Mouse (Mus musculus): ENCODE results near the gene Ttc39b. TPM values are rescaled to one million over a fixed set of nuclear protein-coding genes. Genes with fewer than 3 reads are reported as not detected.

The Ttc39b gene
- polyA plus RNA-seq, 1 experiment from 2014 or later, result 13.7 TPM

- Histone ChIP-seq H3K36me3 (no peaks in the 10 kb centered on the region), H3K27ac (replicated peaks) (no peak overlapping the region), H3K4me1 (peaks cover 12% of the 10 kb centered on the region), H3K9ac (replicated peaks) (no peak overlapping the region), H3K4me3 (no peak overlapping the region), H3K4me2 (replicated peaks) (no peak overlapping the region), H3K9me3 (no peaks in the 10 kb centered on the region), H3K27me3 (no peaks in the 10 kb centered on the region)
- 95% methylated on average over 1 of the region's 1 CpGs for WGBS
- no peak for ATAC-seq (replicated peaks)
Observed at GRCm38 (mm10) chr4:83301713-83302112, 22.3 kb downstream of the Ttc39b start.

GRCm38 (mm10) chr4:83284768-83285350, 39.2 kb downstream of the Ttc39b start:
- H3K27ac ChIP-seq (replicated peaks), result peak overlapping the region; percentile 78
- peak overlapping the region; percentile 51 for H3K4me3 ChIP-seq

GRCm38 (mm10) chr4:83283973-83284767, 39.9 kb downstream of the Ttc39b start:
- peak; percentile 75 for ATAC-seq (replicated peaks)
- peaks cover 13% of the 10 kb centered on the region for H3K4me1 ChIP-seq
- no peaks in the 10 kb centered on the region for H3K27me3 ChIP-seq
- H3K9ac ChIP-seq (replicated peaks), result peak overlapping the region; percentile 70
- no peaks in the 10 kb centered on the region for H3K9me3 ChIP-seq
- 14% methylated on average over 19 of the region's 19 CpGs for WGBS
- peak overlapping the region; percentile 67 for H3K4me2 ChIP-seq (replicated peaks)
- no peaks in the 10 kb centered on the region for H3K36me3 ChIP-seq
- H3K27ac ChIP-seq (replicated peaks), result peak overlapping the region; percentile 78
- H3K4me3 ChIP-seq, result peak overlapping the region; percentile 51

More at GRCm38 (mm10) chr4:83284768-83285350, 39.2 kb downstream of the Ttc39b start:
- Histone ChIP-seq H3K9me3 (no peaks in the 10 kb centered on the region), H3K9ac (replicated peaks) (peak overlapping the region; percentile 70), H3K4me1 (peaks cover 13% of the 10 kb centered on the region), H3K27me3 (no peaks in the 10 kb centered on the region), H3K36me3 (no peaks in the 10 kb centered on the region), H3K4me2 (replicated peaks) (peak overlapping the region; percentile 67)
- 2% methylated on average over 12 of the region's 12 CpGs for WGBS
- ATAC-seq (replicated peaks), result peak; percentile 81

GRCm38 (mm10) chr4:83282424-83282823, 41.6 kb downstream of the Ttc39b start:
- peaks cover 13% of the 10 kb centered on the region for H3K4me1 ChIP-seq
- no peaks in the 10 kb centered on the region for H3K27me3 ChIP-seq
- WGBS, result 79% methylated on average over 6 of the region's 6 CpGs
- H3K9ac ChIP-seq (replicated peaks), result no peak overlapping the region
- H3K9me3 ChIP-seq, result no peaks in the 10 kb centered on the region
- no peak overlapping the region for H3K4me3 ChIP-seq
- H3K36me3 ChIP-seq, result no peaks in the 10 kb centered on the region
- ATAC-seq (replicated peaks), result no peak
- no peak overlapping the region for H3K27ac ChIP-seq (replicated peaks)
- no peak overlapping the region for H3K4me2 ChIP-seq (replicated peaks)

GRCm38 (mm10) chr4:83279236-83279635, 44.8 kb downstream of the Ttc39b start:
- H3K27me3 ChIP-seq, result no peaks in the 10 kb centered on the region
- no peak overlapping the region for H3K27ac ChIP-seq (replicated peaks)
- H3K36me3 ChIP-seq, result no peaks in the 10 kb centered on the region
- ATAC-seq (replicated peaks), result no peak
- no peak overlapping the region for H3K4me2 ChIP-seq (replicated peaks)
- no peak overlapping the region for H3K9ac ChIP-seq (replicated peaks)
- H3K9me3 ChIP-seq, result no peaks in the 10 kb centered on the region
- H3K4me3 ChIP-seq, result no peak overlapping the region
- H3K4me1 ChIP-seq, result peaks cover 5% of the 10 kb centered on the region
- 91% methylated on average over 7 of the region's 7 CpGs for WGBS

GRCm38 (mm10) chr4:83274241-83274640, 49.8 kb downstream of the Ttc39b start:
- Histone ChIP-seq H3K36me3 (no peaks in the 10 kb centered on the region), H3K4me2 (replicated peaks) (no peak overlapping the region), H3K27me3 (no peaks in the 10 kb centered on the region), H3K9me3 (no peaks in the 10 kb centered on the region), H3K4me3 (no peak overlapping the region), H3K27ac (replicated peaks) (no peak overlapping the region), H3K4me1 (no peaks in the 10 kb centered on the region), H3K9ac (replicated peaks) (no peak overlapping the region)
- 64% methylated on average over 2 of the region's 2 CpGs for WGBS
- no peak for ATAC-seq (replicated peaks)

- H3K36me3 ChIP-seq, result no peaks in the 10 kb centered on the region
- whole genome bisulfite sequencing, result 94% methylated on average over 19 of the region's 19 CpGs
- H3K9ac ChIP-seq (replicated peaks), result no peak overlapping the region
- no peak overlapping the region for H3K4me3 ChIP-seq
- H3K9me3 ChIP-seq, result no peaks in the 10 kb centered on the region
- H3K27me3 ChIP-seq, result no peaks in the 10 kb centered on the region
- no peaks in the 10 kb centered on the region for H3K4me1 ChIP-seq
- no peak for ATAC-seq (replicated peaks)
- no peak overlapping the region for H3K4me2 ChIP-seq (replicated peaks)
- no peak overlapping the region for H3K27ac ChIP-seq (replicated peaks)
Observed at GRCm38 (mm10) chr4:83273616-83274050, 50.4 kb downstream of the Ttc39b start.

GRCm38 (mm10) chr4:83272917-83273615, 51.0 kb downstream of the Ttc39b start:
- ATAC-seq (replicated peaks), result no peak
- Histone ChIP-seq H3K36me3 (no peaks in the 10 kb centered on the region), H3K9me3 (no peaks in the 10 kb centered on the region), H3K9ac (replicated peaks) (no peak overlapping the region), H3K4me3 (no peak overlapping the region), H3K27me3 (no peaks in the 10 kb centered on the region), H3K27ac (replicated peaks) (no peak overlapping the region), H3K4me2 (replicated peaks) (no peak overlapping the region), H3K4me1 (no peaks in the 10 kb centered on the region)
- 83% methylated on average over 9 of the region's 9 CpGs for WGBS

GRCm38 (mm10) chr4:83270481-83270880, 53.6 kb downstream of the Ttc39b start:
- Histone ChIP-seq H3K4me1 (peaks cover 10% of the 10 kb centered on the region; the same call in 1 of the 2 replicates), H3K9me3 (no peaks in the 10 kb centered on the region), H3K4me3 (no peak overlapping the region), H3K36me3 (no peaks in the 10 kb centered on the region), H3K4me2 (replicated peaks) (no peak overlapping the region), H3K9ac (replicated peaks) (no peak overlapping the region), H3K27me3 (no peaks in the 10 kb centered on the region), H3K27ac (replicated peaks) (no peak overlapping the region)
- ATAC-seq (replicated peaks), result no peak
- WGBS, result 95% methylated on average over 8 of the region's 8 CpGs

- Histone ChIP-seq H3K9me3 (no peaks in the 10 kb centered on the region), H3K27ac (replicated peaks) (no peak overlapping the region), H3K4me1 (peaks cover 12% of the 10 kb centered on the region; the same call in 1 of the 2 replicates), H3K4me2 (replicated peaks) (no peak overlapping the region), H3K9ac (replicated peaks) (no peak overlapping the region), H3K27me3 (no peaks in the 10 kb centered on the region), H3K36me3 (no peaks in the 10 kb centered on the region), H3K4me3 (no peak overlapping the region)
- ATAC-seq (replicated peaks), result no peak
- WGBS, result 86% methylated on average over 6 of the region's 6 CpGs
Observed at GRCm38 (mm10) chr4:83269614-83270013, 54.4 kb downstream of the Ttc39b start.

GRCm38 (mm10) chr4:83265926-83266692, 57.9 kb downstream of the Ttc39b start:
- Histone ChIP-seq H3K9ac (replicated peaks) (no peak overlapping the region), H3K4me2 (replicated peaks) (no peak overlapping the region), H3K27ac (replicated peaks) (no peak overlapping the region), H3K36me3 (no peaks in the 10 kb centered on the region), H3K27me3 (no peaks in the 10 kb centered on the region), H3K4me1 (peaks cover 12% of the 10 kb centered on the region; the same call in 1 of the 2 replicates), H3K9me3 (no peaks in the 10 kb centered on the region), H3K4me3 (no peak overlapping the region)
- 68% methylated on average over 14 of the region's 14 CpGs for WGBS
- ATAC-seq (replicated peaks), result no peak; the same call in 1 of the 2 replicates
